Mouse (Mus musculus) CH12.LX (cell line): Measurements from ENCODE around the gene Cnnm2.

Experiments
- CTCF ChIP-seq, 2 experiments: IDR thresholded peaks in 1 of 2; conservative IDR thresholded peaks in 1 of 2; 2 replicates each; pipeline ENCODE4 v1.5.1; 2011 to 2012; ENCODE audit warnings: low read depth in 2 of 2, low read length in 2 of 2, improper control_type of control experiment in 1 of 2, inconsistent platforms in 1 of 2, mild to moderate bottlenecking in 1 of 2, moderate library complexity in 1 of 2
- PAX5 ChIP-seq: IDR thresholded peaks from 2 replicates; pipeline ENCODE4 v1.6.1; 2012; ENCODE audit warnings: low read length, inconsistent platforms, mixed read lengths
- POLR2A ChIP-seq: IDR thresholded peaks from 2 replicates; pipeline ENCODE4 v1.6.1; 2011; ENCODE audit warnings: low read depth, mild to moderate bottlenecking, improper control_type of control experiment, low read length

DNA sequence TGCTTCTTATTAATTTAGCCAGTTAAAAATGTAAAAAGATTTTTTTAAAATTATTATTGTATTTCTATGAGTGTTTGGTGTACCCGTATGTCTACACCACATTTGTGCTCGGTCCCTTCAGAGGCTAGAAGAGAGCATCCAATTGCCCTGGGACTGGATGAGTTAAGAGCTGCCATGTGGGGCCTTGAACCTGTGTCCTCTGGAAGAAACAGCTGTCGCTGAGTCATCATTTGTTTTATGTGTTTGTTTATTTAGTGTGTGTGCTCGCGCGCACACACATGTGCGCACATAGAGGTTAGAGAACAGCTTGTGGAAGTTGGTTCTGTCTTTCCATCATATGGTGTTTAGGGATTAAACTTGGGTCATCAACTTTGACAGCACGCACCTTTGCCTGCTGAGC lies 35.3 kb upstream of the Cnnm2 start:
- no peak for TF ChIP-seq POLR2A
- TF ChIP-seq CTCF (conservative IDR thresholded peaks at IDR 0.05 in 1 of 2, IDR thresholded peaks at IDR 0.05 in 1 of 2; ENCODE audit: low read depth in 2 of 2, low read length in 2 of 2), result no peak
- no peak for TF ChIP-seq PAX5
